In the genomic region with DNA sequence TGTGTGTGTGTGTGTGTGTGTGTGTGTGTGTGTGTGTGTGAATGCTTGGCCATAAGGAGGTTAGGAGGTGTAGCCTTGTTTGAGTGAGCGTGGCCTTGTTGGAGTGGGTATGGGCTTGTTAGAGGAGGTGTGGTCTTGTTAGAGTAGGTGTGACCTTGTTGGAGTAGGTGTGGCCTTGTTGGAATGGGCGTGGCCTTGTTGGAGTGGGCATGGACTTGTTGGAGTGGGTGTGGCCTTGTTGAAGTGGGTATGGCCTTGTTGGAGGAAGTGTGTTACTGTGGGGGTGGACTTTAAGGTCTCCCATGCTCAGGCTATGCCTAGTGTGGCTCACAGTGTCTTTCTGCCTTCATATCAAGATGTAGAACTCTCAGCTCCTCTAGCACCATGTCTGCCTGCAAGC, we compare ENCODE assay signal across 30 mouse cellular contexts.
"Had no signal": no experiment of that assay in that cellular context is flagged by ENCODE, and none has a peak within 500 bp of the region (broad histone marks: within the 10 kb centered on the region; RNA-seq: fewer than 3 reads in every experiment).

No protein-coding gene starts in this region.

- H3K9ac ChIP-seq: limb, embryonic 12.5 days; limb, embryonic 13.5 days; liver, embryonic 12.5 days; liver, embryonic 13.5 days; liver, embryonic 14.5 days; liver, embryonic 15.5 days; liver, postnatal 0 days; lung, embryonic 14.5 days; lung, embryonic 15.5 days; midbrain, embryonic 12.5 days; midbrain, embryonic 13.5 days; midbrain, embryonic 15.5 days had no signal

- H3K36me3 ChIP-seq: limb, embryonic 12.5 days; limb, embryonic 13.5 days; liver, embryonic 12.5 days; liver, embryonic 13.5 days; liver, embryonic 15.5 days; lung, embryonic 15.5 days; midbrain, embryonic 10.5 days; midbrain, embryonic 12.5 days; midbrain, embryonic 13.5 days; midbrain, embryonic 15.5 days had no signal

- H3K27ac ChIP-seq: left cerebral cortex, adult 2 months; limb, embryonic 12.5 days; limb, embryonic 13.5 days; liver, embryonic 12.5 days; liver, embryonic 13.5 days; liver, embryonic 14.5 days; liver, embryonic 15.5 days; lung, embryonic 15.5 days; macrophage; midbrain, embryonic 10.5 days; midbrain, embryonic 12.5 days; midbrain, embryonic 13.5 days; midbrain, embryonic 15.5 days had no signal

- H3K4me1 ChIP-seq: limb, embryonic 12.5 days; limb, embryonic 13.5 days; liver, embryonic 12.5 days; liver, embryonic 13.5 days; liver, embryonic 15.5 days; lung, embryonic 15.5 days; megakaryocyte, embryonic 14.5 days; midbrain, embryonic 10.5 days; midbrain, embryonic 12.5 days; midbrain, embryonic 13.5 days; midbrain, embryonic 15.5 days had no signal

- H3K4me2 ChIP-seq: limb, embryonic 12.5 days; limb, embryonic 13.5 days; liver, embryonic 11.5 days; liver, embryonic 12.5 days; liver, embryonic 13.5 days; liver, embryonic 15.5 days; lung, embryonic 14.5 days; lung, embryonic 15.5 days; midbrain, embryonic 11.5 days; midbrain, embryonic 12.5 days; midbrain, embryonic 13.5 days; midbrain, embryonic 15.5 days had no signal

- H3K27me3 ChIP-seq: limb, embryonic 12.5 days; limb, embryonic 13.5 days; liver, embryonic 12.5 days; liver, embryonic 13.5 days; liver, embryonic 15.5 days; lung, embryonic 15.5 days; megakaryocyte, embryonic 14.5 days; midbrain, embryonic 12.5 days; midbrain, embryonic 13.5 days; midbrain, embryonic 15.5 days had no signal

- H3K9me3 ChIP-seq: limb, embryonic 12.5 days; lung, embryonic 15.5 days; midbrain, embryonic 10.5 days; midbrain, embryonic 12.5 days; midbrain, embryonic 13.5 days; midbrain, embryonic 15.5 days had no signal

- H3K4me3 ChIP-seq: left cerebral cortex, adult 2 months; limb, embryonic 12.5 days; limb, embryonic 13.5 days; liver, embryonic 12.5 days; liver, embryonic 13.5 days; liver, embryonic 15.5 days; lung, embryonic 15.5 days; megakaryocyte, embryonic 14.5 days; midbrain, embryonic 10.5 days; midbrain, embryonic 12.5 days; midbrain, embryonic 13.5 days; midbrain, embryonic 15.5 days; myocyte had no signal

- DNase-seq: left cerebral cortex, postnatal 4 days; liver; liver, embryonic 13.5 days; liver, postnatal 0 days; lung, adult 18-20 months; lung, adult 2 months; lung, embryonic 14.5 days; lung, postnatal 10 days; lung, postnatal 14 days; lung, postnatal 36 days; lung, postnatal 4 days; midbrain, embryonic 14.5 days had no signal

- ATAC-seq: liver, embryonic 12.5 days; liver, postnatal 0 days; lung, postnatal 0 days; midbrain, embryonic 13.5 days; midbrain, embryonic 15.5 days; midbrain, embryonic 16.5 days had no signal
